8 mouse cellular contexts compared by ENCODE assay signal in genomic region chr1:139454340-139455225, GRCm38 (mm10). TPM values are rescaled to one million over a fixed set of nuclear protein-coding genes. Genes with fewer than 3 reads are reported as not detected.
DNase-seq lines count a peak whose midpoint lies in the region; ATAC-seq and TF ChIP-seq lines count a peak whose summit lies in the region.

Aspm (plus strand) TSS chr1:139454772.

- under 1% methylated on average over 65 of the region's 65 CpGs for WGBS in heart, embryonic 12.5 days
- 1% methylated on average over 65 of the region's 65 CpGs for WGBS in kidney, postnatal 0 days
- 1% methylated on average over 63 of the region's 65 CpGs for WGBS in liver, embryonic 11.5 days
- under 1% methylated on average over 65 of the region's 65 CpGs for WGBS in stomach, embryonic 14.5 days

- H3K4me1 ChIP-seq in heart, embryonic 12.5 days (replicated peaks) = peaks cover 9% of the 10 kb centered on the region
- H3K4me1 ChIP-seq in kidney, postnatal 0 days (replicated peaks; ENCODE audit: insufficient read depth, low read length) = no peaks in the 10 kb centered on the region
- H3K4me1 ChIP-seq in liver, embryonic 11.5 days (replicated peaks; ENCODE audit: control insufficient read depth, insufficient read depth, low read length) = peaks cover 5% of the 10 kb centered on the region
- peaks cover 4% of the 10 kb centered on the region; the same call in 1 of the 2 replicates for H3K4me1 ChIP-seq in stomach, embryonic 14.5 days (ENCODE audit: control insufficient read depth, insufficient read depth, low read length)

- peak; percentile 96 for DNase-seq in CD4-positive helper T cell, adult 2 months (ENCODE audit: low read depth, low spot score)
- DNase-seq in brain, embryonic 18.5 days (ENCODE audit: low read depth, low spot score) = peak; percentile 78
- peak; percentile 97 for DNase-seq in kidney, postnatal 0 days (ENCODE audit: low spot score)
- peak; percentile 83 for DNase-seq in liver, embryonic 11.5 days (ENCODE audit: low spot score)
- peak; percentile 96 for DNase-seq in naive thymus-derived CD4-positive, alpha-beta T cell, adult 2 months (ENCODE audit: low read depth)

- H3K36me3 ChIP-seq in heart, embryonic 12.5 days = peaks cover 15% of the 10 kb centered on the region
- 0 out of 2 replicates have a peak, but pooled peaks cover 8% of the 10 kb centered on the region for H3K36me3 ChIP-seq in kidney, postnatal 0 days (ENCODE audit: insufficient read depth, low read length)
- peaks cover 10% of the 10 kb centered on the region for H3K36me3 ChIP-seq in liver, embryonic 11.5 days (ENCODE audit: control insufficient read depth, insufficient read depth, low read length)
- H3K36me3 ChIP-seq in stomach, embryonic 14.5 days (ENCODE audit: control insufficient read depth, insufficient read depth, low read length) = peaks cover 8% of the 10 kb centered on the region

- H3K27me3 ChIP-seq in heart, embryonic 12.5 days (replicated peaks) = no peaks in the 10 kb centered on the region
- no peaks in the 10 kb centered on the region for H3K27me3 ChIP-seq in kidney, postnatal 0 days (ENCODE audit: insufficient read depth, low read length)
- H3K27me3 ChIP-seq in liver, embryonic 11.5 days (replicated peaks; ENCODE audit: control insufficient read depth, insufficient read depth, low read length) = no peaks in the 10 kb centered on the region
- no peaks in the 10 kb centered on the region for H3K27me3 ChIP-seq in stomach, embryonic 14.5 days (ENCODE audit: control insufficient read depth, insufficient read depth, low read length)

- H3K9me3 ChIP-seq in heart, embryonic 12.5 days (replicated peaks) = no peaks in the 10 kb centered on the region
- no peaks in the 10 kb centered on the region for H3K9me3 ChIP-seq in kidney, postnatal 0 days (replicated peaks; ENCODE audit: low read length)
- H3K9me3 ChIP-seq in liver, embryonic 11.5 days (ENCODE audit: control insufficient read depth, low read length) = no peaks in the 10 kb centered on the region
- no peaks in the 10 kb centered on the region for H3K9me3 ChIP-seq in stomach, embryonic 14.5 days (ENCODE audit: control insufficient read depth, low read depth, low read length)

- H3K4me3 ChIP-seq in heart, embryonic 12.5 days = peak within 1 kb of the TSS; percentile 90
- H3K4me3 ChIP-seq in kidney, postnatal 0 days (replicated peaks; ENCODE audit: low read depth, low read length) = peak within 1 kb of the TSS; percentile 70
- H3K4me3 ChIP-seq in liver, embryonic 11.5 days (ENCODE audit: low read depth, low read length) = peak within 1 kb of the TSS; percentile 87
- H3K4me3 ChIP-seq in stomach, embryonic 14.5 days (ENCODE audit: low read depth, low read length) = peak within 1 kb of the TSS; percentile 92

- peak; percentile 96 for ATAC-seq in erythroid progenitor cell, adult 5-6 weeks (replicated peaks; ENCODE audit: low FRiP score, poor library complexity, severe bottlenecking)
- ATAC-seq in heart, embryonic 12.5 days (ENCODE audit: insufficient number of reproducible peaks, low FRiP score) = peak; percentile 98
- ATAC-seq in kidney, postnatal 0 days (replicated peaks; ENCODE audit: low FRiP score, low read depth) = peak; percentile 99
- peak; percentile 98 for ATAC-seq in liver, embryonic 11.5 days (replicated peaks; ENCODE audit: low FRiP score)
- ATAC-seq in stomach, embryonic 14.5 days (ENCODE audit: insufficient number of reproducible peaks, insufficient read depth, low FRiP score, low read depth) = peak; percentile 100

- H3K27ac ChIP-seq in heart, embryonic 12.5 days (ENCODE audit: poor library complexity, severe bottlenecking) = peak within 1 kb of the TSS; percentile 79
- H3K27ac ChIP-seq in kidney, postnatal 0 days = no peak within 1 kb of the TSS
- peak within 1 kb of the TSS; percentile 87 for H3K27ac ChIP-seq in liver, embryonic 11.5 days (ENCODE audit: low read depth, low read length)
- peak within 1 kb of the TSS; percentile 48; the same call in 1 of the 2 replicates for H3K27ac ChIP-seq in stomach, embryonic 14.5 days (ENCODE audit: low read length)

- TF ChIP-seq CTCF in kidney, postnatal 0 days (IDR thresholded peaks at IDR 0.05; ENCODE audit: low read depth) = no peak

- H3K4me2 ChIP-seq in heart, embryonic 12.5 days = peak within 1 kb of the TSS; percentile 76
- H3K4me2 ChIP-seq in kidney, postnatal 0 days (ENCODE audit: low read length) = peak within 1 kb of the TSS; percentile 92
- H3K4me2 ChIP-seq in liver, embryonic 11.5 days = peak within 1 kb of the TSS; percentile 83
- peak within 1 kb of the TSS; percentile 81 for H3K4me2 ChIP-seq in stomach, embryonic 14.5 days (replicated peaks; ENCODE audit: low read depth, low read length)

- H3K9ac ChIP-seq in heart, embryonic 12.5 days = peak within 1 kb of the TSS; percentile 80
- H3K9ac ChIP-seq in kidney, postnatal 0 days (ENCODE audit: low read depth, low read length) = peak within 1 kb of the TSS; percentile 55
- H3K9ac ChIP-seq in liver, embryonic 11.5 days (ENCODE audit: low read depth, low read length) = peak within 1 kb of the TSS; percentile 90
- H3K9ac ChIP-seq in stomach, embryonic 14.5 days (replicated peaks; ENCODE audit: low read depth, low read length) = peak within 1 kb of the TSS; percentile 53; the same call in 1 of the 2 replicates

RNA-seq across cellular contexts. Expression of gene Aspm, which starts in this region (rescaled TPM):
- total RNA-seq in erythroid progenitor cell, adult 5-6 weeks (2015; ENCODE audit: low replicate concordance) = 212 and 227 TPM in 2 replicates
- total RNA-seq in erythroid progenitor cell, adult 5-6 weeks (2017; ENCODE audit: low replicate concordance) = 266 and 287 TPM in 2 replicates
- polyA plus RNA-seq in heart, embryonic 12.5 days (2016; fragmentation: Nextera tagmentation; extraction: Ambion mirVana) = 18.0 and 18.4 TPM in 2 replicates
- 7.1 and 7.2 TPM in 2 replicates for polyA plus RNA-seq in kidney, postnatal 0 days (2015; fragmentation: Nextera tagmentation; extraction: Ambion mirVana)
- 16.1 and 19.0 TPM in 2 replicates for polyA plus RNA-seq in liver, embryonic 11.5 days (2014; fragmentation: Nextera tagmentation; extraction: Ambion mirVana)
- polyA plus RNA-seq in stomach, embryonic 14.5 days (2014; fragmentation: Nextera tagmentation; extraction: Ambion mirVana) = 23.1 and 23.3 TPM in 2 replicates
